Mouse (Mus musculus): Measurements from ENCODE around the gene Tctex1d4. TPM values are rescaled to one million over a fixed set of nuclear protein-coding genes. Genes with fewer than 3 reads are reported as not detected.

Tctex1d4 gene
- polyA plus RNA-seq, 1 experiment from 2014 or later, result 0.50 TPM

DNA sequence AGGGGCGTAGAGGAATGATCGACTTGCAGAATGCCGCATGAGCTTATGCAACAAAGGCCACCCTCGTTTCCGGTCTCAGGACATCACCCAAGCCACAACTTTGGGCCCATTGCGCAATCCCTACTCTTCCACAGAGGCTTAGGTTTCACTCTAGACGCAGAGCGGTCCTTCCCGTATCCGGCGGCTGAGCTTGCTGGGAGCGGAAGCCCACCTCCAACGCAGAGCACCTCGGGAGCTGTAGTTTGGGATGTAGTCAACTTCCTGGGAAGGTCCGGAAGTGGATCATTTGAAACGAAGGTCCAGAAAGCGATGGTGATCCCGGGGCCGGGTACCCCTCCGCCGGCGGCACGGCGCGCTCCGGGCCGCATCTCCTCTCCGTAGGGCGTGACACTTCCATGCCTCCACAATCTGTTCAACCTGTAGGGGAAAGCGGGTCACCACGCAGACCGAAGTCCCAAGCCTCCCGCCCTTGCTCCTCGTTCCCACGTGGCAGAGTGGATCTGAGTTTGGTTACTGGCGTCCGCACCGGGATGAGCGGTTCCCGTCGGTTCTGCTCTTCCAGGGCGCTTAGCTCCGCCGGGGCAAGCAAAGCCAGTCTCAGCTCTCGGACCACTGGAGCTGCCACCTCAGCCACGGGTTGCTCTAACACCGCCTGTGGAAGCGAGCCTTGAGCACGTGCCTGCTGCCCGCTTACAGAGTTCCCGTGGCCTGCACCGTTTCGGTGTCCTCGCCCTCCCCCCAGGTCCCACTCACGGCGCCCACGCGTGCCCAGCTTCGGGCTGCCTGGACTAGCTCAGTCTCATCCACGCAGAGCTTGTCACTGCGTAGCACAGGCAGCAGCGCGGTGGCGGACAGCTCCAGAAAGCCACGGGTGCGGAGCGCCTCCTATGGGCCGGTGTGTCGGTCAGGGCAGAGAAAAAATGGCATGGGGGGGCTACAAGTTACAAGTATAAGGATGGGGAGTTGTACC lies 5.9 kb upstream of the Tctex1d4 start:
- Histone ChIP-seq H3K4me2 (peak overlapping the region; percentile 99), H3K27me3 (no peaks in the 10 kb centered on the region), H3K4me1 (peaks cover 27% of the 10 kb centered on the region), H3K36me3 (no peaks in the 10 kb centered on the region), H3K27ac (peak overlapping the region; percentile 93), H3K9ac (peak overlapping the region; percentile 73), H3K4me3 (peak overlapping the region; percentile 60), H3K9me3 (no peaks in the 10 kb centered on the region)
- WGBS, result under 1% methylated on average over 69 of the region's 69 CpGs
- ATAC-seq (ENCODE audit: borderline replicate concordance, extremely low read depth, low FRiP score, low TSS enrichment), result peak; percentile 93

DNA sequence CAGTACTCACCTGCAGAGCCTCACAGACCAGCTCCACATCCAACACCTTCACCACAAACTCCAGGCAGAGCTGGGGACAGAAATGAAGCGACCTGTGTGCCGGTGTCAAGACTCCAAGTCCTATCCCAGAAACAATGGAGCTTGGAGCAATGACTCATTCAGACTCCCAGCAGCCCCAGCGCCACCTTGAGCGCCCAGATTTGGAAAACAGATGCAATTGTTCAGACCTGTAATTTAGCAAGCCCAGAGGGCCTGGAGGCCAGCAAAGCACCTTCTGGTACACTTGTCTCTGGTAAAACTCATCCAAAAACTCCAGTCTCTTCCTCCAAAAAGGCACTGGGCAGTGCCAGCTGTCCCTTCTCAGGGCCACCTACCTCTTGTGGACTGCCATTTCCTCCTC lies 4.4 kb upstream of the Tctex1d4 start:
- H3K9me3 ChIP-seq, result no peaks in the 10 kb centered on the region
- no peak overlapping the region for H3K9ac ChIP-seq
- 80% methylated on average over 4 of the region's 4 CpGs for WGBS

DNA sequence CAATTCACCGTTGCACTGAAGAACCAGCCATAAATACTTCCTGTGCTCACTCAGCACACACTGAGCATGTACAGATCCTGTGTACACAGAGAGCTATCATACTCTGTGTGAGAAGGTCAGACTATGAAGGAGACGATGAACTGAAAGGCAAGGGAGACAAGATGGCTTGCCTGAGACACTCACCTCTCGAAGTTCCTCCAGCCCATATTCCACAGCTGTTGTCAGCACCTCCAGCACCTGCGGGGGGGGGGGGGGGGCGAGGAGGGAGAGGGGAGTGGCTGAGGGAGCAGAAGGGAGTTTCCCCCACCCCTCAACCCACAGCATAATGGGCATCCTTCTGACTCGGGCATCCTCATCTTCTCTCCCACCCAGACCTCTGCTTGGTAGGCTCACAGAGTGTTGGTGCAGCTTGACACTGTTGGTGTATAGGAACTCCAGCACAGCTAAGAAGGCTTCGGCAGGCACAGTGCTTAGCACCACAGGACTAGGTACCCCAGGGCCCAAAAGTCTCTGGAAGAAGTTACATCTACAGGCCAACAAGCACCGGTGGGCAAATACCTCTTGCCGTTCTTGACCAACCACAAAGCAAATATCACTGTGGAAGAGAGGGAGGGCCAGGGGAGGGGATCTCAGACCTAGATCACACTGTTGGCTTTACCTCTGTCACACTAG lies 2.9 kb upstream of the Tctex1d4 start:
- Histone ChIP-seq H3K9ac (no peak overlapping the region), H3K27me3 (no peaks in the 10 kb centered on the region), H3K36me3 (0 out of 2 replicates have a peak, but pooled peaks cover under 1% of the 10 kb centered on the region), H3K9me3 (no peaks in the 10 kb centered on the region), H3K4me2 (no peak overlapping the region), H3K4me1 (peaks cover 37% of the 10 kb centered on the region), H3K4me3 (no peak overlapping the region), H3K27ac (no peak overlapping the region)
- 67% methylated on average over 7 of the region's 9 CpGs for WGBS
- no peak for ATAC-seq (ENCODE audit: borderline replicate concordance, extremely low read depth, low FRiP score, low TSS enrichment)

More for the DNA sequence above, 4.4 kb upstream of the Tctex1d4 start:
- Histone ChIP-seq H3K36me3 (no peaks in the 10 kb centered on the region), H3K4me3 (no peak overlapping the region), H3K27me3 (no peaks in the 10 kb centered on the region), H3K27ac (no peak overlapping the region), H3K4me2 (no peak overlapping the region), H3K4me1 (peaks cover 37% of the 10 kb centered on the region)
- no peak for ATAC-seq (ENCODE audit: borderline replicate concordance, extremely low read depth, low FRiP score, low TSS enrichment)

DNA sequence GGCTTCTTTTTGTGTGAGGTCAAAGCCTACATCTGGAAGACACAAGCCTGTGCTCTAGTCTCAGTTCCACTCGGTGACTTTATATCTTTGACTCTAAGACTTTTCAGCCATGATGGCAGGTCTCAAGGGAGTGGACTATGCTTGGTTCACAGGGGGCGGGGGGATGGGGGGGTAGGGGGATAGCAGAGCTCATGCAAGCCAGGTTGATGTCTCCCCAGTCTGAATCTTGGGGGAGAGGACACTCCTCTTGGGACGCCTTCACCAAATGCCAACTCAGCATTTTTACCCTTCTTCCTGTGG lies 2.4 kb upstream of the Tctex1d4 start:
- Histone ChIP-seq H3K4me3 (no peak overlapping the region), H3K27ac (peak overlapping the region; percentile 94)

DNA sequence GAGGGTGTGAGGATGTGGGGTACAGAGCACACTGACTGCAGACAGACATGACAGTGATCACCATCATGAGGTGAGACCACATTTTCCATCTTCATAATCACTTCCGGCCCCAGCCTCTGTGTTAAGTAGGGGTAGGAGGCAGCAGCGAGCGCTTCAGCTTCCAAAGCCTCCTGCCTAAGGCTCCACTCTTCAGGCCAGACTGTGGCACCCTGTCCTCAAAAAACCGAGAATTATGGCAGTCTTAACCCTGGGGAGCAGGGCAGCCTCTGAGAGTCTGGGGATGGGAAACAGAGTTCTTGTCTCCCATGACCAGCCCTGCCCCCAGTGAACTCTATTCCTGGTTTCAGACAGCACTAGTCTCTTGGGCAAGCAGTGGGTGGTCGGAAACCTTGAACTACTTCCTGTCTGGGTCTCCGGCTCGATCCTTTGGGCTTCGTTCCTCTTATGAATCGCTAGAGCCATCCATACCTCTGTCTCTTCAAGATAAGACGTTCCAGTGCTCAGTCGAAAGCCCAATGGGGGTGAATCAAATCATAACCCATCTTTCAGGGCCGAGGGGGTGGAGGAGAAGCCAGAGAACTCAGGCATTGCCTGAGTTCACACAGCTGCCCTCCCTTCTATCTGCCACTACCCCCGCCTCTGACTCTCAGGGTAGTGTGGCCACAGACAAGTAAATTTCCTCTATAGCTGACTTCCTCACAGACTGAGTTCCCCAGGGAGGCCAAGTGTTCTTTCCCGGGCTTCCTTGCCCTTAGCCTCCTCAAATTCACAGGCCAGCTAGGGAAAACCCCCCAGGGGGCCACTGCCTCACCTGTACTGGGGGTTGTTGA lies 1.9 kb upstream of the Tctex1d4 start:
- H3K4me3 ChIP-seq, result no peak overlapping the region
- 0 out of 2 replicates have a peak, but pooled peaks cover 3% of the 10 kb centered on the region for H3K36me3 ChIP-seq
- H3K4me2 ChIP-seq, result peak overlapping the region; percentile 26
- no peaks in the 10 kb centered on the region for H3K9me3 ChIP-seq
- H3K9ac ChIP-seq, result peak overlapping the region; percentile 31; the same call in 1 of the 2 replicates
- 40% methylated on average over 14 of the region's 14 CpGs for WGBS
- H3K4me1 ChIP-seq, result peaks cover 35% of the 10 kb centered on the region
- H3K27ac ChIP-seq, result peak overlapping the region; percentile 94
- no peak for ATAC-seq (ENCODE audit: borderline replicate concordance, extremely low read depth, low FRiP score, low TSS enrichment)
- H3K27me3 ChIP-seq, result no peaks in the 10 kb centered on the region

More for the DNA sequence above, 2.4 kb upstream of the Tctex1d4 start:
- peaks cover 37% of the 10 kb centered on the region for H3K4me1 ChIP-seq
- H3K36me3 ChIP-seq, result 0 out of 2 replicates have a peak, but pooled peaks cover 3% of the 10 kb centered on the region
- H3K27me3 ChIP-seq, result no peaks in the 10 kb centered on the region
- ATAC-seq (ENCODE audit: borderline replicate concordance, extremely low read depth, low FRiP score, low TSS enrichment), result no peak
- no peak overlapping the region for H3K9ac ChIP-seq
- 71% methylated on average over 3 of the region's 3 CpGs for WGBS
- H3K4me2 ChIP-seq, result no peak overlapping the region
- H3K9me3 ChIP-seq, result no peaks in the 10 kb centered on the region

DNA sequence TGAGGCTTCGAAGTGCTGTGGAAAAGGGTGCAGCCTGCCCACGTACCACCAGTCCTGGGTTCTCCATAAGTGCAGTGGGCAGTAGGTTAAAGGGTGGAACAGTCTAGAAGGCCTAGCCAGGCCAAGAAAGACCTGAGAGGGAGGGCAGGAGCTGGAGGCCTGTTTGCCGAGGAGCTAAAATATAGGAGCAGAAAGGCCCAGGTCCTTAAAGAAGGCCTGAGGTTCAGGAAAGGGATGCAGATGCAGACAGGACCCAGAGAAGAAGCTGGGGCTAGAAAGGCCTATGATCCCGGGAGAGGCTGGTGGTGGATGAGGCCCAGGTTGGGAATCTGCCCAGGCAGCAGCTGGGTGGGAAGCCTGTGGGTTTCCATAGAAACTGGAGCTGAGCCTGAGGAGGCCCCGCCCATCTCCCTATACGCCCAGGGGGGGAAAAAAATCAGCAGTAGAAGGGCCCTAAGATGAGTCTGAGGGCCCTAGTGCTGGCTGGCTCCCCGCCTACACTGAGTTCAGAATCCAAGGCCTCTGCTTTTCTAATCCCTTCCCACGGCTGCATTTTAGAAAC lies 1.2 kb upstream of the Tctex1d4 start, which contains the start of gene Btbd19:
Gene Btbd19 (minus strand): TSS at position 378 of the 562 bp plus-strand sequence.
- Histone ChIP-seq H3K27me3 (no peaks in the 10 kb centered on the region), H3K4me3 (no peak within 1 kb of the TSS), H3K4me1 (peaks cover 32% of the 10 kb centered on the region), H3K9ac (peak within 1 kb of the TSS; percentile 31), H3K36me3 (0 out of 2 replicates have a peak, but pooled peaks cover 3% of the 10 kb centered on the region), H3K27ac (peak within 1 kb of the TSS; percentile 94), H3K4me2 (peak within 1 kb of the TSS; percentile 26), H3K9me3 (no peaks in the 10 kb centered on the region)
- WGBS, result 22% methylated on average over 8 of the region's 8 CpGs
- peak; percentile 71; the same call in 1 of the 2 replicates for ATAC-seq (ENCODE audit: borderline replicate concordance, extremely low read depth, low FRiP score, low TSS enrichment)

DNA sequence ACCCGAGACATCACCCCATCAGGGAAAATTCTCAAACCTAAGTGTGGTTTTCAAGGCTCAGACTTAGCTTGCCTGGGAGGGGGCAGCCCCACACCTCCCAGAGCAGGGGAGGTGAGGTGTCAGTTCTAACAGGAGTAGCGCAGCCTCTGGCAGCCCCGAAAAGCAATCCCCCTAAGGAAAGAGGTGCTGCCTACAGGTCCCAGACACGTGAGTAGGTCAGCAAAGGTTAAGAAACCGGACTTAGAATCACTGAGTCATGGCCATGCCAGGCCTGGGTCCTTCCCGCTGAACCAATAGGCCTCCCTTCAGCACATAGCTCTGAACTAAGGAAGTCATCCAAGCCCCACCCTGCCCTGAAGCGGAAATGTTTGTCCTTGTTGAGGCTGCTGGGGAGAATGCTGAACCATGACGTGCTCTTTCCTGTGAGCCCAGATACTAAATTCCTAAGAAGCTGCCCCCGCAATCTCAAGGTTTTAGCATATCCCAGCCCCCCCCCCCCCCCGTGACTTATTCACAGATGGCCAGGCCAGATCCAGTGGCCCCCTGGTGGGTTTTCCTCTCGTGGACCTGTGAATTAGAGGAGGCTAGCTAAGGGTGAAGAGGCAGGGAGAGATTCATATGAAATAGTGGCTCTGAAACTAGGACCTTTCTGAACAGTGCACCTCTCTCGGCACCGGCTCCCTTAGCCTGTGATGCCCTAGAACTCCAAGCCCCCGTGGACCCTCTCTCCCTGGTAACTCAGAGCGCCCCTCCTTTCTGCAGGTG lies 502 bp upstream of the Tctex1d4 start:
- ATAC-seq (ENCODE audit: borderline replicate concordance, extremely low read depth, low FRiP score, low TSS enrichment), result peak; percentile 66
- H3K4me3 ChIP-seq, result no peak overlapping the region
- H3K4me2 ChIP-seq, result peak overlapping the region; percentile 26; the same call in 1 of the 2 replicates
- H3K9ac ChIP-seq, result peak overlapping the region; percentile 23
- no peaks in the 10 kb centered on the region for H3K27me3 ChIP-seq
- peak overlapping the region; percentile 94 for H3K27ac ChIP-seq
- 38% methylated on average over 15 of the region's 15 CpGs for WGBS
- H3K9me3 ChIP-seq, result no peaks in the 10 kb centered on the region
- H3K36me3 ChIP-seq, result 0 out of 2 replicates have a peak, but pooled peaks cover 3% of the 10 kb centered on the region
- H3K4me1 ChIP-seq, result peaks cover 32% of the 10 kb centered on the region

DNA sequence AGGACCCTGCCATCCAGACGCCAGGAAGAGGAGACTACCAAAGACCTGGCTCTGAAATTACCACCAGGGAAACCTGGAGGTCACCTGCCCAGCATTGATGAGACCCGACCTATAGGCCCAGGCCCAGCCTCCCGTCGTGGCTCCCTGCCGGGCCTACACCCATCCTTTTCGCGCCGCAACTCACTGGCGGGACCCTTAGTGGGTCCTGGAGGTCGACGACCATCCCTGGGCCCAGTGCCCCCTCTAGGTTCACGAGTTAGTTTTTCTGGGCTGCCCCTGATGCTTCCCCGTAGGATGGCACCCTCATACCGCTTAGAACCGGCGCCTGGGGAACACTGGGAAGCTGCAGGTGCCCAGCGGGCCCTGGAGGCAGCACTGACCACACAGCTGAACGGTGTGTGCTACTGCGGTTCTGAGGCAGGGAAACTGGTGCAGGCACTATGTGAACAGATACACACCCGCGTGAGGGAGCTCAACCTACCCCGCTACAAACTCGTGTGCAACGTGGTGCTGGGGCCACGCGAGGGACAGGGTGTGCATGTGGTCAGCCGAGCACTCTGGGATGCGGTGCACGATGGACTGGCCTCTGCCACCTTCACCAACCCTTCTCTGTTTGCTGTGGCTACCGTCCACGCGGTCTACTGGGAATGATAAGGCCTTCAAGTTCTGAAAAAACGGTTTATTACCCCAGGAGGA lies 1.5 kb downstream of the Tctex1d4 start:
- no peak overlapping the region for H3K9ac ChIP-seq
- WGBS, result 85% methylated on average over 33 of the region's 33 CpGs
- peaks cover 17% of the 10 kb centered on the region for H3K27me3 ChIP-seq
- H3K4me3 ChIP-seq, result no peak overlapping the region
- H3K4me2 ChIP-seq, result no peak overlapping the region
- H3K9me3 ChIP-seq, result no peaks in the 10 kb centered on the region
- H3K36me3 ChIP-seq, result 0 out of 2 replicates have a peak, but pooled peaks cover 3% of the 10 kb centered on the region
- peaks cover 33% of the 10 kb centered on the region for H3K4me1 ChIP-seq
- H3K27ac ChIP-seq, result no peak overlapping the region
- no peak for ATAC-seq (ENCODE audit: borderline replicate concordance, extremely low read depth, low FRiP score, low TSS enrichment)

DNA sequence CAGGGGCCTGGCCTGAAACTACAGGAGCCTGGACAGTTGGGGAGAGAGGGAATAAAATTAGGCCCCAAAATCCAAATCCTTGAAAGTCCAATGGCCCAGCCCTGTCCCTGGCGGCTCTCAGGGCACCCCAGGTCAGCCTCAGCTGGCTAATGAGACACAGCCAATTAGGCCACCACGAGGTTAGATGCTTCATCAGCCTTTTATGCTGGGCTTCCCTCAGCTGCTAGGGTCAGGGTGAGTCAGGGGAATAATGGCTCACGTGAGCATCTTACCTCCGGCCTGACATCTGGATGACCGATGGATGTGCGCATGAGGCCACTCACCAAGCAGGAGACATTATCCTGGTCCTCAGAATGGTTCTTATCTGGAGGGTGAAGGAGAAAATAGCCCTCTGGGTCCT lies 4.2 kb downstream of the Tctex1d4 start:
- Histone ChIP-seq H3K4me3 (no peak overlapping the region), H3K36me3 (0 out of 2 replicates have a peak, but pooled peaks cover 3% of the 10 kb centered on the region), H3K4me2 (no peak overlapping the region), H3K9me3 (no peaks in the 10 kb centered on the region), H3K9ac (no peak overlapping the region), H3K27ac (no peak overlapping the region), H3K4me1 (peaks cover 23% of the 10 kb centered on the region), H3K27me3 (peaks cover 20% of the 10 kb centered on the region)
- 79% methylated on average over 6 of the region's 6 CpGs for WGBS
- no peak for ATAC-seq (ENCODE audit: borderline replicate concordance, extremely low read depth, low FRiP score, low TSS enrichment)

DNA sequence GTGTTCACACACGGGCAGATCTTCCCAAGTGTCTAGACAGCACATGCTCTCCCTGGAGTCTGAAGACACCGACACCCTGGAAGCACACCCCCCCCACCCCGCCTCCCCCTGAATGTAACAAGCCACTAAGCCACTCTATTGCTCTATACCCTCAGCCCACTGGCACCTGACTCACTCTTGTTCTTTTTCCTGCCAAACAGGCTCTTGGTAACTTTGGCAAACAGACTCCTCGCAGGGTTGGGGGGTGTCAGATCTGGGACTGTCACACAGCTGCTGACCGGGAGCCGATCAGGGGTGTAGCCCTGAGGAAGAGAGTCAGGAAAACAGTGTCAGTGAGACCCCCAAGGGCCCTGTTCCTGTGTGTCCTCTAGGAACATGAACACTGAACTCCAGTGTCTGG lies 4.6 kb downstream of the Tctex1d4 start:
- no peak overlapping the region for H3K27ac ChIP-seq
- no peak for ATAC-seq (ENCODE audit: borderline replicate concordance, extremely low read depth, low FRiP score, low TSS enrichment)
- peaks cover 19% of the 10 kb centered on the region for H3K4me1 ChIP-seq
- WGBS, result 62% methylated on average over 6 of the region's 6 CpGs
- H3K4me2 ChIP-seq, result no peak overlapping the region
- no peak overlapping the region for H3K4me3 ChIP-seq
- H3K9ac ChIP-seq, result no peak overlapping the region
- H3K36me3 ChIP-seq, result 0 out of 2 replicates have a peak, but pooled peaks cover 3% of the 10 kb centered on the region
- H3K27me3 ChIP-seq, result peaks cover 20% of the 10 kb centered on the region
- H3K9me3 ChIP-seq, result no peaks in the 10 kb centered on the region
